Mouse (Mus musculus): Measurements from ENCODE around the gene Naa10.
A peak's percentile ranks its signal among the peaks of the same experiment; 100 is the strongest.

Gene Naa10

DNA sequence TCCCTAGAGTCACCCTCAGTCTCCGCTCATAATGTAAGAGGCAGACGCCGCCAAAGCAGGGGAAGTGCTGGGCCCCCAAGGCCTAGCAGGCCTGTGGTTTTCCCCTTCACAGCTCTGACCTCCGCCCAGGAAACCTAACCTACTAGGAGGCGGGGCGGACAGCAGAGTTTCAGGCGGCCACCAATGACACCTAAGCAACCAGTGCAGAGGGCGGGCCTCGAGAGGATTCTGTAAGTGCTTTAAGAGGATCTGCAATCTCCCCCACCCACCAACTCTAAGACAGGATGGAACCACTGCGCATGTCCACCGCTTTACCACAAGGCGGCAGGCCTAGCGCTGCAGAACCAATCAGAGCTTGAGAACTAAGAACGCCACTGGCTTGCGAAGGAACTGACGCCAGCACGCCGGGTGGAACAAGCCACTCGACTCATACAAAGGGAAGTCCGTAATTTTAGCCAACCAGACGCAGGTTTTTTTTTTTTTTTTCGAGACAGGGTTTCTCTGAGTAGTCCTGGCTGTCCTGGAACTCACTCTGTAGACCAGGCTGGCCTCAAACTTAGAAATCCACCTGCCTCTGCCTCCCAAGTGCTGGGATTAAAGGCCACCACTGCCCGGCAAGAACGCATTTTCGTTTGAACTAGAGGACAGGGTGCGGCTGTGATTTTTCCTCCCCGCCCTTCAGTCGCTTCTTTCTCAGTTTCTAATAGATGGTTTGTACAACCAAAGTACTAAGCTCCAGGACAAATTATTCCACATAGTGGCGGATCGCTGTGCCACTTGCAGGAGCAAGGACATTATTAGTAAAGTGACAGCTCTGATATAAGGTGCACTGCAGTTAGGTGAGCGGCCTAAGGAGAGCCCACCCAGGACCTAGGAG lies 6.7 kb downstream of the Naa10 start:
- peak; percentile 91 for DNase-seq (ENCODE audit: low spot score)

DNA sequence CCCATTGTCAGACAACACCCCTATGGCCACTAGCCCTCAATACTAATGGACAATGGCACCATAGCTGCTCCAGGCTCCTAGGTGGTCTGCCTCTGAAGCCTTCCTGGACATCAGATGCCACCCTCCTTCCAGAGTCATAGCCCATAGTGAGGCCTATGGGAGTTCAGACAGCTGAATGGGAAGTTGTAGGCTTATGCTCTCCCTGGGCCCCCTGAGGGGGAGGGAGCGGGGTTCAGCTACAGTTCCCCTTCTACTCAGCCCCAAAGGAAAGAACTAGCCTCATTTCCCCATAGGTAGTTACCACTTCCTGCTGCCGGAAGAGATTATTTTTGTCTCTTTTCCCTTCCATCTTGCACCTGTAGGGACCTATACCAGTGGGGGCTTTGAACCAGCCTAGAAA lies 10.2 kb downstream of the Naa10 start:
- DNase-seq (ENCODE audit: low spot score): no peak

DNA sequence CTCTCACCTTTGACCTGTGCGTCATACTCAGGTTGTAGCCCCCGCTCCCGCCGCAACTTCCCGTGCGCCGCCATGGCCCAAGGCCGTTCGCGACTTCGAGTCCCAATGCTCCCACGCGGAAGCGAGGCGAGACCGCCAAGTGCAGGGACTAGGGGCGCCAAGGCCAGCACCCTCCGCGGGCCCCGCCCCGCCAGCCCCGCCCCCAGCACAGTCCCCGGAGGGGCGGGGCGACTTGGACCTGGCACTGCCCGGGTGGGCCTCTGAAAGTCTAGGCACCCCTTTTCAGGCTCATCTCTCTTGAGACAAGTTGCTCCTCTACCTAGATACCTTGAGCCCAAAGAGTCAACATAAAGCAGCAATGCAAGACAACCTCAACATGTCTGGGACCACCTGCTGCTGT lies 10.6 kb downstream of the Naa10 start:
- DNase-seq (ENCODE audit: low spot score): peak; percentile 7

DNA sequence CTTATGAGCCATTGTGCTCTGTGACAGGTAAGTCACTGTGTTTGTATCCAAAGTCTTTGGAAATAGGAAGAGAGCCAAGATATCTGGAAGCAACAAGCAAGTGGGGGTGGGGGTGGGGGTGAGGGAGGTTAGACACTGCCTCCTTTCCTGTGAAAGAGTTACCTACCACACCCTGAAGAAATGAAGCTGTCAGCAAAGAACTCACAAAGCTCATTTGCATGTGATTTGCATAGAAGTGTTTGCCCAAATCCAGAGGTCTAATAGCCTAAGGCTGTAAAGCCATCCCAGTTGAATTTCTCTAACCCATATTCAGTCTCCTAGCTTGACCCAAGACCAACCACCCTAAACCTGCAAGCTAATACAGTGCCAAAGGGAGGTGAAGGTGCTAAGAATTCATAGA lies 11.3 kb downstream of the Naa10 start:
- DNase-seq (ENCODE audit: low spot score): no peak

DNA sequence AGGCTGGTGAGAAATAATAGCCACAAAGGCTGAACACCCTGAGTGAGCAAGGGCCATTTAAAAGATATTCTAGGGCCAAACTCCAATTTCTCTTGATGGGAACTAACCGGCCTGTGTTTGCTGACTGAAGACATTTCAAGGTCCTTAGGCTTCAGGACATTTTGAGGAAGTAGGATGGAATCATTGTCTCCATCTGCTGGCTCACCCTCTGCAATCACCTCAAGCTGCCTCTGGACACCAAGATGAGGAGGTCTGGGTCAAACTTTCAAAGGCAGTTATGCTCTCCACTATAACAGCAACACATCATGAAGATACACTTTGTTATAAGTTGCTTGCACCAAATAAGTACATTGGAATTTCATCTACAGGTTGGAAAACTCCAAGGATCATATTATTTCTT lies 11.7 kb downstream of the Naa10 start:
- DNase-seq (ENCODE audit: low spot score): no peak

DNA sequence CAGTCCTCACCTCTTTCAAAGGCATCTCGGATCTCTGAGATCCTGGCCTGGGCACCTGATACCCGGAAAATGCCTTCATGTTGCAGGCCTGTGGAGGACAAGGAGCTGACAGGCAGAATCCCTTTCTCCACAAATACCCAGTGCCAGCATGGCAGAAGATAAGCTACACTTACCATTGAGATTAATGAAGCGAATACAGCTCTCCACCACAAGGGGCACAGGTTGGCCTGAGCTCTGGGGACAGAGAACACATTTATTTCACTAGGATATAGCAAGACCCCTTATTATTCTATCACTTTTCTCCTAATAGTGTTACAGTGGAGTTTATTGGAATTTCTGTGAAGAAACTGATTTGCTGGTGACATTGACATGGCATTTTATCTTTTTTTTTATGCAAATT lies 23.8 kb downstream of the Naa10 start:
- DNase-seq (ENCODE audit: low spot score): no peak

DNA sequence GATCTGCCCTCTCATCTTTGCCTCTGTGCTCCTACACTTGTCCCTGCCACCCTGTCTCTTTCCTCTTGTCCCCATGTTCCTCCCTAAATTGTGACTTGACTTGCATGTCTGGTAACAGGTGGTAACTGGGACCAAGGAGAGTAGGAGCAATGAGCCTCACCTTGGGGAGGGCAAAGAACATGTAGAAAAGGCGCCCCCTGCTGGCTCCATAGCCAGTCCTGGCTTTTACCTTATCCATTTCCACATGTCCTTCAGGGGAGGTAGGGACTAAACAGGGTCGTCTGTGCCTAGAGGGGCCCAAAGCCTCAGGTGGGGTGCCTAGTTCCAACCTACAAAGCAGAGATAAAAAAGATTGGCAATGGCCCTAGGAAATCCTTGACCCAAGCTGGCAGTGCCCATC lies 26.0 kb downstream of the Naa10 start, which contains the start of gene L1cam:
L1cam (minus strand) TSS at position 387 of the 400 bp plus-strand sequence.
- peak; percentile 61 for DNase-seq (ENCODE audit: low spot score)

DNA sequence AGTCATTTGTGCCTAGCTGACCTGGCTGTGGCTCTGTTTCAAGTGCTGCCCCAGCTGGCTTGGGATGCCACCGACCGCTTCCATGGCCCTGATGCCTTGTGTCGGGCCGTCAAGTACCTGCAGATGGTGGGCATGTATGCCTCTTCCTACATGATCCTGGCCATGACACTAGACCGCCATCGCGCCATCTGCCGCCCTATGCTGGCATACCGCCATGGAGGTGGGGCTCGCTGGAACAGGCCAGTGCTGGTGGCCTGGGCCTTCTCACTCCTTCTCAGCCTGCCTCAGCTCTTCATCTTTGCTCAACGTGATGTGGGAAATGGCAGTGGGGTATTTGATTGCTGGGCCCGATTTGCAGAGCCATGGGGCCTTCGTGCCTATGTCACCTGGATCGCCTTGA lies 28.9 kb downstream of the Naa10 start:
- DNase-seq (ENCODE audit: low spot score): no peak

DNA sequence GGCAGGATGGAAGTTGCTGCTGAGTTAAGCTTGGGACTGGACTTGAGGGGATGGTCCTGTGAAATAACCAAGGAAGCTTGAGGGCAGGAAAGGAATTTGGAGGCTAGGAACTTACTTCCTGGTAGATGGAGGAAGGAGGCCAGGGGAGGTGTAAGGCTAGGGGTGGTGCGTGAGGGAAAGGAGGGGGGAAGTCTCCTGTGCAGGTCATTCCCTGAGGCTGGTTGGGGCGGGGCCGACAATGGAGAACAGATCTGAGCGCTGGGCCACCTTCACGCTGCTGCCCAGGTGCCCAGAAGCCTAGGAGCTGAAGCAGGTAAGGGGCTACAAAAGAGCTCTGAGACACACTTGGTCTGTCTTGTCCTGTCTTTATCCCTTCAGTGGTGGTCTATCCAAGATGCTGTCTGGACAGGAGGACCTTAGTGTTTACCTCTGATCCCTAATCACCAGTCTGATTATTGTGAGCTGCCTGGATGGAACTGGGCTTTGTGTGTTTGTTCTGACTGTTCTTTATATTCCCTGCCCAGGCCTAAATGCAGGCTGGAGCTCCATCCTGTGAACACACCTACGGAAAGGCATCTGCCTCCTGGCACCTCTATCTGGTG lies 30.1 kb downstream of the Naa10 start, which contains the start of gene Avpr2:
Avpr2 (plus strand) TSS at position 552 of the 602 bp plus-strand sequence.
- no peak for DNase-seq (ENCODE audit: low spot score)

DNA sequence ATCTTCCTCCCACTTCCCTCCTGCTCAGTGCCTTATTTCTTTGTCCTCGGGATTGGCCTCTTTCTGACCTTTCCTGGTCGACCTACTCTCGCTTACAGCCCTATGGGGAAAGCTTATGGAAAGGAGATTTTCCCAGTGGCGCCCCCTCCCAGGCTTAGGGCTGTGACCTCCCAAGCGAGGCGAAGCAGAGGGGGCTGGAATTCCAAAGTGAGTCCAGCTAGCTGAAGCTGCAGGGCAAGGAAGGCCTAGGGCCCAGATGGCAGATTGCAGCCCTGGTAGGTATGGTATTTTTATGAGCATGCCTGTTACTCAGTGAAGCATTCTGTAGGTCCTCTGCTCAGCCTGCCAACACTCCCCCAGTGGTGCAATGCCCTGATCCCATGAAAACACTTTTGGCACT lies 40.3 kb downstream of the Naa10 start:
- no peak for DNase-seq (ENCODE audit: low spot score)

DNA sequence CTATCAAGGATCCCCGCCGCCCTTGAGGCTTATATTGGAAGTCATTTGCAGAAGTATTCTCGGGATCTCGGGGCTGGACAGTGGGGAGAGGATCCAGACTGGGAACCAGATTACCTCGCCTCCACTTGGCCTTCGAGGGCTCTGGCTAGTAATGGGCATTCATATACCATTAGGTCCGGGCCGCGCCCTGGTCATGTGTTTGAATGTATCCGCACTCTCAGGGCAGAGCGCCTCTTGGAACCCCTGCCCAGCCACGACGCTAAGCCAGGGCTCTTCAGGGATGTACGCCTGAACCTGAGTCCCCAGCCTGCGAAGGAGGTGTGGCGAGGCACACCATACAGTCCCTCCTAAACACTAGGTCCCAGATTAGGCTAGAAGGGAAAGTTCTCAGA lies 40.7 kb downstream of the Naa10 start:
- no peak for DNase-seq (ENCODE audit: low spot score)

DNA sequence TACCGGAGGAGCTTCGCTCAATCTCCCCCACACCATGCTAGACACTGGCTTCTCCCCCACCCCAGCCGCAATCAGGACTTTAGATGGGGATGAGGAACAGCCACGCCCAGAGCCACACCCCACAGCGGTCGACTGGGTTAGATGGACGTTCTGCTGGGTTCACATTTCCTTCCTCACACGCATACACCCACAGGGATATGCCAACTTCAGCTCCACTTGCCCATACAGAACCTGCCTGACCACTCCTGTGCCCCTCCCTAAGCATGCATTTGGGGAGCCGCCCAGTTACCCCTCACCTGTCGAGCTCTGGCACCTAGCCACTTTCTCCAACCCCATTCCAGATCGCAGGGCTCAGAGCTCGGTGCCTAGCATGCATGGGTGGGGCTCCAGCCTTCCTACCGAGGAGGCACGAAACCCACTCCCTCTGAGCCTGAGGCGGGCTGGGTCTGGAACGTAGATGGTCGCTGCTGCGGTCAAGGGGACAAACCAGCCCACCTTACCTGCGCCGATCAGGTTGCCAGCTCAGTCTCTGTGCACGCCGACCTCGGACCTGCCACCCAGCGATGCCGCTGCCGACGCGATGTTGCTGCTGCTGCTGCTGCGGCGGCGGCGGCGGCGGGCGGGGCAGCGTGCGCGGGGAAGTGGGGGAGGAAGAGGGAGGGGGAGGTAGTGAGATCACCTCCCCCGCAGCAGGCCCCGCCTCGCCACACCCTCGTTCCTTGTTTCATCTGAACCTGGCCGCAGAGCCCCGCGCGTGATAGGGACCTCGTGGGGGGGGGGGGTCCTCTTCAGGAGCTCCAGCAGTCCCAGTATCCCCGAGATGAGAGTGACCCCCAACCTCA lies 41.3 kb downstream of the Naa10 start:
- no peak for DNase-seq (ENCODE audit: low spot score)

DNA sequence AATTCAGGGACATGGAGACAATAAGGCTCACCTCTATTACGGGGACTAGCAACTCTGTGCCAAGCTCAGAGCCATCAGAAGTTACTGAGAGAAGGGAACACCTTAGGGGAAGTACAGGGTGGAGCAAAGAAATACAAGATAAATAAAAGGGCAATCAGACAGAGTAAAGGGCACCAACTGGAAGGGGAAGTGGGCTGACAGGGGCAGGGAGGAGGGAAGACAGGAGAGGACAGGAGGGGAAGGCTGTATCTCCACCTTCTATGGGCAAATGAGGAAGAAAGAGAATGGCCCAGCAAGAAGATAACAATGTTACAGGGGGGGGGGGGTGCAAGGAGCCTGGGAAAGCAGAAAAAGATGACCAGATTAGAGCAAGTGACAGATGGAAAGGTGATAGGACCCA lies 44.7 kb downstream of the Naa10 start:
- DNase-seq (ENCODE audit: low spot score): no peak

DNA sequence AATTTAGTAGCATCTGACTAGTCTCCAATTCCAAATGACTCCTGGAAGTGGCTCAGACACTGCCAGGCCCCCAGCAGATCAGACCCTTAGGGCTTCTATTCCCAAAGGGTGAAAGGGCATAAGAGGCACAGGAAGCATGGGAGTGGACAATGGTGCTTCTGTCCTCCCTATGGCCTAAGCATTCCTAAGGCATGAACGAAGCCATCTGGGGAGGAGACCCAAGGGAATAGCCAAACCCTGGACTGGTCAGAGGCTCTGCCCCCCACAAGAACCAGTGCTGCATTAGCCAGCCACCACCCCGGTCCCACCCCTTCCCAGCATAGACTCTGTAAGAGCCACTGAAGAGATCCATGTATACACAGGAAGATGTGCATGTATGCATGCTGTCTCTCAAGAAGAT lies 45.9 kb downstream of the Naa10 start:
- DNase-seq (ENCODE audit: low spot score): no peak

DNA sequence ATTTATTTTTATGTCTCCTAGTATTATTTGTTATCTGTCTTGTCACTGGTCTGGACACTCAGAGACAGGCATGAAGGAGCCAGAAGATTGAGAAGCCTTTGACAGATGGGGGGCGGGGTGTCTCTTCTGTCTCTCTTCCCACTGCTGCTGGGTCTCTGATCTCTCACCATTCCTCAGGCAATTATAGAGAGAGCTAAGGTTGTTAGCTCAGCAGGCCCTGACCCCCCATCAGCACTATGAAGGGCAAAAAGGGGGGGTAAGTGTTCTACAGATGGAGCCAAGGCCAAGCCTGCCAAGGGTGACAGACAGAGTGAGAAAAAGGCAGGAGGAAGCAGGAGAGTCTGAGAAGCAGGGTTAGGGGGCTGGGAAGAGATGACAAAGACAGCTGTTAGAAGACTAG lies 49.8 kb downstream of the Naa10 start:
- no peak for DNase-seq (ENCODE audit: low spot score)

DNA sequence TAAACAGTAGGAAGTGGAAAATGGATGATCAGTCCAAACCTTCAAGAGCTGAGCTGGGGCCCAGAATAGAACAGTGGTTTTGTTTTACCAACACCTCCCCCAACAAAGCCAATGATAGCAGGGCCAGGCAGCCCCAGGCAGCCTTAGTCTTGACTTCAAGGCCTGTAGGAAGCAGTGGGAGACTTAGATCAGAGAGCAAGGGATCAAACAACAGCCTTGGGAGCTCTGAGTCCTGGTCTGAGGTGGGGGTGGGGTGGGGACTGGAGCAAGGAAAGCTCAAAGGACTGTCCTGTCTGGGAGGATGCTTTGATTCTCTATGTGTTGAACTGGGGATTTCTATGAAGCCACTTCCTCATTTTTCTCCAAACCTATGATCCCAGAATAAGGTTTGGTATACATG lies 50.3 kb downstream of the Naa10 start:
- DNase-seq (ENCODE audit: low spot score): no peak

DNA sequence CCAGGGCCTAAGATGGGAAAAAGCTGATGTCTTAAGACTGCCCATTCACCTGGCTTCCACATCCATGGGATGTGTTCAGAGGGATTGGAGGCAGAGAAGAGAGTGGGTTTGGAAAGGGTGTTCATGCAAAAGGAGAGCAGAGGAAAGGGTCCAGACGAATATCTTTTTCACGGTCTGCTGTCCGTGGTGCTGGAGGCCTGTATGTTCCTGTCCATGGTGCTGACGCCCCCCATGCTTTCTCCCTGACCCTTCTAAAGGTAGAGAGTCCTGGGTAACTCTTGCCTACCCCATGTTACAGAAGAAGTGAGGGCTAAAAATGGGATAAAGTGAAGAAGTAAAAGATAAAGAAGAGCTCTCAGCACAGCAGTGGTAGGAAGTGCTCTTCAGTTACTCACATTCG lies 52.4 kb downstream of the Naa10 start:
- DNase-seq (ENCODE audit: low spot score): no peak

DNA sequence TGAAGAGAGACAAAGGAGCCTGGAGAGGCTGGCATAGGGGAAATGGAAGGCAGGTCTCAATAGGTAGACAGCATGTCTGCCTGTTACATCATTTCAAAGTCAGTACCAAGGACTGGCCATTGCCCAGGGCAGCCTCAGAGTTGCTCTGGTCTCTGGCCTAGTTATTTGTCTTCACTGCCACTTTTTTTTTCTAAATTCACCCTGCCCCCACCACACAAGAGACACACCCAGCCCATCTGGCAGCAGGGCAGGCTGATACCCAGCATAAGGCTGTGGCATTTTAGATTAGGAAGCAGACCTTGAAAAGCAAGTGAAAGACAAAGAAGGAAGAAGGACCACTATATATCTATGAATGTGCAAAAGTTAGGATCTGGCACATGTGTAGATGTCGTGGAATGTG lies 53.9 kb downstream of the Naa10 start:
- DNase-seq (ENCODE audit: low spot score): no peak

DNA sequence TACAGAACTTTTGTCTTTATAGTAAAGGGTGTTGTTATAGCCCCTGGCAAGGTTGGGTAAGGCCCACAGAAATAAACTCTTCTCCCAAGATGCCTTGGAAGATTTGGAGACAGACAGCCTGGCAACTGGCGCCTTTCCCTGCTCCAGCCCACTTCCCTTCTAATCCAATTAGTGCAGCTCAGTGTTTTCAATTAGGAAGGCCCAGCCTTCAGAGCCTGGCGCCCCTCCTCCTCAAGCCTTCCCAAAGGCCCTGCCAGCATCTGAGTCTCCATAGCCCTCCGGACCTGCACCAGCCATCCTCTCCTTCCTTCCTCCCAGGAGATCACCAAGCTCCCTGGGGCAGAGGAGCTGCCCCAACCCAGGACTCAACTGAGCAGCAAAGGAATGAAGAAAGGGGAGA lies 54.5 kb downstream of the Naa10 start:
- DNase-seq (ENCODE audit: low spot score): no peak

Data from layer of hippocampus, adult 11-12 months (tissue).